Mouse (Mus musculus): ENCODE results near the gene Frmd4b. TPM values are rescaled to one million over a fixed set of nuclear protein-coding genes. Genes with fewer than 3 reads are reported as not detected.

The Frmd4b gene
- polyA plus RNA-seq, 1 experiment from 2014 or later: 11.1 TPM

DNA sequence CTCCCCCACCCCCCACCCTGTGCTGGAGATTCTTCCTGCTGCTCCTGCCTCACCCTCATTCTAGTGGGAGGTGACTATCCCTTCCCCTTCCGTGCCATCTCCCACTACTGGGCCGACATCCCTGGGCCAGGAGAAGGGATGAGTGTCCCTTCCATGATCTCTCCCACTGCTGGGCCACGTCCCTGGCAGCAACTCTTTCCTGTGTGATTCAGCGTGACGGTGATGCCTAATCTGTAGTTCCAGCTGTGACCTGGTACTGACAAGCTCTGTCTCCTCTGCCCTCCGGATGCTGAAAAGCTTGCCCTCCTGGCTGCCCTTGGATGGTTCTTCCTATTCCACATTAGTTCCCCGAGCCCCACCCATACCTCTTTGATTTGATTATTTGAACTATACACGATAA is 31.3 kb downstream of the Frmd4b start:
- H3K4me1 ChIP-seq (ENCODE audit: insufficient read depth, low read depth, low read length): 0 out of 2 replicates have a peak, but pooled peaks cover 5% of the 10 kb centered on the region
- no peaks in the 10 kb centered on the region for H3K36me3 ChIP-seq (ENCODE audit: insufficient read depth, low read length)
- H3K27me3 ChIP-seq (replicated peaks; ENCODE audit: insufficient read depth, low read length): no peaks in the 10 kb centered on the region
- ATAC-seq: peak; percentile 67
- WGBS: 46% methylated on average over 7 of the region's 8 CpGs
- no peak for TF ChIP-seq CTCF (IDR thresholded peaks at IDR 0.05)
- TF ChIP-seq EP300 (IDR thresholded peaks at IDR 0.05): peak; percentile 25; the same call in 1 of the 2 replicates
- no peaks in the 10 kb centered on the region for H3K9me3 ChIP-seq (ENCODE audit: low read length)
- H3K4me3 ChIP-seq (ENCODE audit: low read depth, low read length): no peak overlapping the region
- DNase-seq (ENCODE audit: low spot score): peak; percentile 42
- no peak overlapping the region for H3K27ac ChIP-seq (ENCODE audit: low read length)
- no peak overlapping the region for H3K9ac ChIP-seq (replicated peaks; ENCODE audit: low read depth)
- no peak overlapping the region for H3K4me2 ChIP-seq (replicated peaks; ENCODE audit: low read depth, low read length)

GRCm38 (mm10) chr6:97582748-97583147 is 34.6 kb downstream of the Frmd4b start:
- ATAC-seq: peak; percentile 67

GRCm38 (mm10) chr6:97581941-97582340 is 35.4 kb downstream of the Frmd4b start:
- no peak overlapping the region for H3K4me3 ChIP-seq (ENCODE audit: low read depth, low read length)
- DNase-seq (ENCODE audit: low spot score): no peak
- H3K4me1 ChIP-seq (ENCODE audit: insufficient read depth, low read depth, low read length): 0 out of 2 replicates have a peak, but pooled peaks cover 5% of the 10 kb centered on the region
- 74% methylated on average over 7 of the region's 7 CpGs for WGBS
- H3K36me3 ChIP-seq (ENCODE audit: insufficient read depth, low read length): no peaks in the 10 kb centered on the region
- no peak for ATAC-seq
- no peaks in the 10 kb centered on the region for H3K9me3 ChIP-seq (ENCODE audit: low read length)
- no peak overlapping the region for H3K4me2 ChIP-seq (replicated peaks; ENCODE audit: low read depth, low read length)
- H3K27ac ChIP-seq (ENCODE audit: low read length): no peak overlapping the region
- H3K9ac ChIP-seq (replicated peaks; ENCODE audit: low read depth): no peak overlapping the region
- H3K27me3 ChIP-seq (replicated peaks; ENCODE audit: insufficient read depth, low read length): no peaks in the 10 kb centered on the region
- TF ChIP-seq EP300 (IDR thresholded peaks at IDR 0.05) (no peak), CTCF (IDR thresholded peaks at IDR 0.05) (no peak)

More at GRCm38 (mm10) chr6:97582748-97583147, 34.6 kb downstream of the Frmd4b start:
- H3K4me1 ChIP-seq (ENCODE audit: insufficient read depth, low read depth, low read length): 0 out of 2 replicates have a peak, but pooled peaks cover 5% of the 10 kb centered on the region
- no peak overlapping the region for H3K9ac ChIP-seq (replicated peaks; ENCODE audit: low read depth)
- TF ChIP-seq EP300 (IDR thresholded peaks at IDR 0.05) (peak; percentile 18; the same call in 1 of the 2 replicates), CTCF (IDR thresholded peaks at IDR 0.05) (no peak)
- 36% methylated on average over 8 of the region's 8 CpGs for WGBS
- H3K27ac ChIP-seq (ENCODE audit: low read length): no peak overlapping the region
- peak; percentile 78 for DNase-seq (ENCODE audit: low spot score)
- no peak overlapping the region for H3K4me3 ChIP-seq (ENCODE audit: low read depth, low read length)
- no peaks in the 10 kb centered on the region for H3K36me3 ChIP-seq (ENCODE audit: insufficient read depth, low read length)
- H3K27me3 ChIP-seq (replicated peaks; ENCODE audit: insufficient read depth, low read length): no peaks in the 10 kb centered on the region
- H3K9me3 ChIP-seq (ENCODE audit: low read length): no peaks in the 10 kb centered on the region
- H3K4me2 ChIP-seq (replicated peaks; ENCODE audit: low read depth, low read length): no peak overlapping the region

- ATAC-seq (peak; percentile 80), DNase-seq (ENCODE audit: low spot score) (peak; percentile 83)
- Histone ChIP-seq H3K36me3 (ENCODE audit: insufficient read depth, low read length) (no peaks in the 10 kb centered on the region), H3K4me3 (ENCODE audit: low read depth, low read length) (no peak overlapping the region), H3K4me2 (replicated peaks; ENCODE audit: low read depth, low read length) (no peak overlapping the region), H3K4me1 (ENCODE audit: insufficient read depth, low read depth, low read length) (0 out of 2 replicates have a peak, but pooled peaks cover 2% of the 10 kb centered on the region), H3K27me3 (replicated peaks; ENCODE audit: insufficient read depth, low read length) (no peaks in the 10 kb centered on the region), H3K9me3 (ENCODE audit: low read length) (no peaks in the 10 kb centered on the region), H3K9ac (replicated peaks; ENCODE audit: low read depth) (no peak overlapping the region), H3K27ac (ENCODE audit: low read length) (peak overlapping the region; percentile 22; the same call in 1 of the 2 replicates)
- WGBS: 58% methylated on average over 2 of the region's 2 CpGs
- TF ChIP-seq EP300 (IDR thresholded peaks at IDR 0.05): peak; percentile 63; the same call in 1 of the 2 replicates
- no peak for TF ChIP-seq CTCF (IDR thresholded peaks at IDR 0.05)
These were observed 36.8 kb downstream of the Frmd4b start for GRCm38 (mm10) chr6:97580479-97581030.

- DNase-seq (ENCODE audit: low spot score) (no peak), ATAC-seq (no peak)
- Histone ChIP-seq H3K4me1 (ENCODE audit: insufficient read depth, low read depth, low read length) (0 out of 2 replicates have a peak, but pooled peaks cover 2% of the 10 kb centered on the region), H3K36me3 (ENCODE audit: insufficient read depth, low read length) (no peaks in the 10 kb centered on the region), H3K4me2 (replicated peaks; ENCODE audit: low read depth, low read length) (no peak overlapping the region), H3K9me3 (ENCODE audit: low read length) (no peaks in the 10 kb centered on the region), H3K9ac (replicated peaks; ENCODE audit: low read depth) (no peak overlapping the region), H3K4me3 (ENCODE audit: low read depth, low read length) (no peak overlapping the region), H3K27me3 (replicated peaks; ENCODE audit: insufficient read depth, low read length) (no peaks in the 10 kb centered on the region), H3K27ac (ENCODE audit: low read length) (no peak overlapping the region)
- WGBS: 74% methylated on average over 4 of the region's 4 CpGs
- no peak for TF ChIP-seq CTCF (IDR thresholded peaks at IDR 0.05)
- TF ChIP-seq EP300 (IDR thresholded peaks at IDR 0.05): no peak
These were observed 37.6 kb downstream of the Frmd4b start for GRCm38 (mm10) chr6:97579704-97580103.

DNA sequence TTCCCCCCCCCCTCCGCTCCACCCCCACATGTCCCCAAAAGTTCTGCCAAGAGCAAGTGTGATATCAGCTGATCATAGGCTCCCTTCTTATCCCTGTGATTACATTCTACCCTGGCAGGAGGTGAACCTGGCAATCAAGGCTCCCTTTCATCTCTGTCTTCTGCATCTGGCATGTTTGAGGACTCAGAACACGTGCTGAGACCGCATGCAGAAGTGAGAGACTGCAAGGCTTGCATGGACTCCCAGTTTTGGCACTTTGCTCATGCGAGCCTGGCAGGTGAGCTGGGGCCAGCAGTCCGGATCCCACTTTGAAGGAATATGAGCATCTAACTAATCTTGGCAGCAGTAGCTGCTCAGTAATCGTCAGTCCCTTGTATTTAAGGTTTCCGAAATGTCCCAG is 39.1 kb downstream of the Frmd4b start:
- WGBS: 82% methylated on average over 7 of the region's 7 CpGs
- H3K27ac ChIP-seq (ENCODE audit: low read length): no peak overlapping the region
- H3K27me3 ChIP-seq (replicated peaks; ENCODE audit: insufficient read depth, low read length): no peaks in the 10 kb centered on the region
- no peaks in the 10 kb centered on the region for H3K9me3 ChIP-seq (ENCODE audit: low read length)
- no peak overlapping the region for H3K4me2 ChIP-seq (replicated peaks; ENCODE audit: low read depth, low read length)
- ATAC-seq (no peak), DNase-seq (ENCODE audit: low spot score) (no peak)
- 0 out of 2 replicates have a peak, but pooled peaks cover 2% of the 10 kb centered on the region for H3K4me1 ChIP-seq (ENCODE audit: insufficient read depth, low read depth, low read length)
- no peaks in the 10 kb centered on the region for H3K36me3 ChIP-seq (ENCODE audit: insufficient read depth, low read length)
- TF ChIP-seq CTCF (IDR thresholded peaks at IDR 0.05) (no peak), EP300 (IDR thresholded peaks at IDR 0.05) (no peak)
- H3K9ac ChIP-seq (replicated peaks; ENCODE audit: low read depth): no peak overlapping the region
- no peak overlapping the region for H3K4me3 ChIP-seq (ENCODE audit: low read depth, low read length)

All from lung, postnatal 0 days (tissue).